ENCODE assay signal across 7 mouse cellular contexts in the genomic region with DNA sequence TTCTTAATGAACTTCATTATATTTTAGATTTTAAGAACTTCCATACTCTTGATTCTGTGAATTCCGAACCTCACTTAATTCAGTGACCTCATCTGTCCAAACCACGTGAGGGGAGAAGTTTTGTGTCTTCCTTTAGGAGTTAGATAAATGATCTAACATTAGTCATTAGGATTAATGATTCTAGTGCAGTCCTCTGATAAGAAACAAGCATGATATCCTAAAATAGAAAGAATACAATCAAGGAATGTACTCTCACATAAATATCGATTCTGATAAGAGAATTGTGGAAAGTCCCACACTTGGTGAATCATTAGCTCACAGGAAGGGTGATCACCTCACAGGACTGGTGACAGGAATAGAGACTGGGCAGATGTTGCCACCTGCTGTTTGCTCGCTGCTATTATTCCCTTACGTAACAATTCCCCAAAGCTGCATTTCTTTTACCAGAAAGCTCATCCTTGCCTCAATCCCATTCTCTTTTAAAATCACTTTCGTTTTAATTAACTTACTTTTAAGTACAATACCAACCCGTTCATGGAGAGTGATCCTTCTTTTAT. TPM values are rescaled to one million over a fixed set of nuclear protein-coding genes. Genes with fewer than 3 reads are reported as not detected.
DNase-seq lines count a peak whose midpoint lies in the region; ATAC-seq and TF ChIP-seq lines count a peak whose summit lies in the region.

No protein-coding gene starts in this region.

- ATAC-seq in forebrain, embryonic 12.5 days (ENCODE audit: low FRiP score): peak; percentile 79
- peak; percentile 73 for ATAC-seq in hindbrain, embryonic 13.5 days (ENCODE audit: low FRiP score)

- H3K27ac ChIP-seq in bone marrow, adult 2 months (ENCODE audit: control insufficient read depth, insufficient read depth, low read depth, low read length, poor library complexity): no peak overlapping the region
- H3K27ac ChIP-seq in forebrain, embryonic 12.5 days: no peak overlapping the region
- H3K27ac ChIP-seq in hindbrain, embryonic 13.5 days: no peak overlapping the region

- no peak overlapping the region for H3K4me3 ChIP-seq in bone marrow, adult 2 months (replicated peaks; ENCODE audit: control insufficient read depth, low read depth, low read length)
- H3K4me3 ChIP-seq in forebrain, embryonic 12.5 days (replicated peaks): no peak overlapping the region
- H3K4me3 ChIP-seq in hindbrain, embryonic 13.5 days: no peak overlapping the region

- H3K4me1 ChIP-seq in bone marrow, adult 2 months (ENCODE audit: control insufficient read depth, insufficient read depth, low read length): no peaks in the 10 kb centered on the region
- no peaks in the 10 kb centered on the region for H3K4me1 ChIP-seq in forebrain, embryonic 12.5 days
- no peaks in the 10 kb centered on the region for H3K4me1 ChIP-seq in hindbrain, embryonic 13.5 days (replicated peaks)

- 10% methylated on average over 7 of the region's 7 CpGs for WGBS in bone marrow, adult 2 months
- WGBS in forebrain, embryonic 12.5 days: 32% methylated on average over 7 of the region's 7 CpGs
- WGBS in hindbrain, embryonic 13.5 days: 26% methylated on average over 7 of the region's 7 CpGs

- H3K27me3 ChIP-seq in forebrain, embryonic 12.5 days: no peaks in the 10 kb centered on the region
- H3K27me3 ChIP-seq in hindbrain, embryonic 13.5 days: no peaks in the 10 kb centered on the region

- peak; percentile 68 for TF ChIP-seq CTCF in bone marrow, adult 2 months (IDR thresholded peaks at IDR 0.05; ENCODE audit: control insufficient read depth, insufficient read depth, low read length)

- H3K9me3 ChIP-seq in forebrain, embryonic 12.5 days: no peaks in the 10 kb centered on the region
- H3K9me3 ChIP-seq in hindbrain, embryonic 13.5 days: no peaks in the 10 kb centered on the region

- H3K9ac ChIP-seq in forebrain, embryonic 12.5 days: no peak overlapping the region
- no peak overlapping the region for H3K9ac ChIP-seq in hindbrain, embryonic 13.5 days

- H3K4me2 ChIP-seq in forebrain, embryonic 12.5 days: no peak overlapping the region
- no peak overlapping the region for H3K4me2 ChIP-seq in hindbrain, embryonic 13.5 days

- no peak for TF ChIP-seq POLR2A in bone marrow, adult 2 months (IDR thresholded peaks at IDR 0.05; ENCODE audit: borderline replicate concordance, control insufficient read depth, low read depth, low read length)

- no peaks in the 10 kb centered on the region for H3K36me3 ChIP-seq in forebrain, embryonic 12.5 days (replicated peaks)
- no peaks in the 10 kb centered on the region for H3K36me3 ChIP-seq in hindbrain, embryonic 13.5 days

- peak; percentile 0 for DNase-seq in MEL-GATA-1-ER (ENCODE audit: extremely low read depth, low read depth)
- peak; percentile 64 for DNase-seq in layer of hippocampus, adult 9-10 months (ENCODE audit: low spot score)
- peak; percentile 77 for DNase-seq in lung, postnatal 25 days (ENCODE audit: low spot score)
- peak; percentile 73 to 75 for DNase-seq in right cerebral cortex, adult 2 months (ENCODE audit: low spot score in 2 of 2)

RNA-seq across cellular contexts. Expression of a gene that starts 22.3 kb away (rescaled TPM):
- not detected in 2 replicates for polyA plus RNA-seq in bone marrow, adult 2 months (2011; ENCODE audit: insufficient read depth, insufficient read length, low replicate concordance, missing spikeins)
- polyA plus RNA-seq in forebrain, embryonic 12.5 days (2016; fragmentation: Nextera tagmentation; extraction: Ambion mirVana): not detected in 2 replicates
- not detected in 2 replicates for polyA plus RNA-seq in hindbrain, embryonic 13.5 days (2015; fragmentation: Nextera tagmentation; extraction: Ambion mirVana)

Comparison
In these comparisons a context has a peak if more than half of its experiments do, and no peak if none do; other contexts are left out.
1. DNase-seq: peak in every context shown above with its lines; median percentile 77 in lung, postnatal 25 days; 74 in right cerebral cortex, adult 2 months; 64 in layer of hippocampus, adult 9-10 months; 0 in MEL-GATA-1-ER.